Mouse (Mus musculus): ENCODE results near the gene Olfr195. TPM values are rescaled to one million over a fixed set of nuclear protein-coding genes. Genes with fewer than 3 reads are reported as not detected.
"Not testable (repeated sequence)": the region's sequence is repeated elsewhere in the genome, so short reads cannot be mapped to it uniquely, and the experiment has no call there.

Gene Olfr195
- polyA plus RNA-seq (2014; fragmentation: Nextera tagmentation; extraction: Ambion mirVana), result not detected in 2 replicates

DNA sequence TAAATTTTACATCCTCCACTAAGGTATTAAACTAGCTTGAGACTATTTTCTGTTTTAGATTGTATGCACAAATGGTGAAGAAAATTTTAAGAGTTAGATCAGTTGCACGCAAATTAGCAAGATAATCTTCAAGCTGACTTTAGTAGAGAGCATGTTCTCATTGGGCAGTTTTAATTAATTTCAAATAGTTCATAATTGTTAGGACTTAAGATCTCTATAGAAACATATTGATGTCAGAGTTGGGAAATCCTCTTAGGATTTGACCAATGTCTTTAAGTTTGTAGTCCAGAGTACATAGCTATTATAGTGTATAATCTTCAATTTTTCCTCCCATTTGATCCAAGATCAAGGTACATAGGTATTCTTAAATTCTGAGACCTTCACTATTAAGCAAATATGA, at the start of gene Olfr195:
Gene Olfr195 (plus strand): TSS at position 301 of the 400 bp plus-strand sequence.
- 80% methylated on average over 1 of the region's 1 CpGs for WGBS (ENCODE audit: insufficient replicate concordance)
- no peak for ATAC-seq (replicated peaks; ENCODE audit: insufficient number of reproducible peaks, low FRiP score, low TSS enrichment)
- no peak within 1 kb of the TSS for H3K4me3 ChIP-seq (ENCODE audit: low read depth, low read length)
- no peak within 1 kb of the TSS for H3K27ac ChIP-seq (ENCODE audit: low read depth, low read length)
- no peaks in the 10 kb centered on the region for H3K36me3 ChIP-seq (ENCODE audit: control insufficient read depth, insufficient read depth, low read length)
- H3K4me2 ChIP-seq, result no peak within 1 kb of the TSS
- H3K27me3 ChIP-seq (ENCODE audit: control insufficient read depth, insufficient read depth, low read length), result no peaks in the 10 kb centered on the region
- H3K9ac ChIP-seq (ENCODE audit: low read depth, low read length), result no peak within 1 kb of the TSS
- no peaks in the 10 kb centered on the region for H3K4me1 ChIP-seq (ENCODE audit: control insufficient read depth, insufficient read depth, low read length)
- no peaks in the 10 kb centered on the region for H3K9me3 ChIP-seq (replicated peaks; ENCODE audit: control insufficient read depth, low read length)

DNA sequence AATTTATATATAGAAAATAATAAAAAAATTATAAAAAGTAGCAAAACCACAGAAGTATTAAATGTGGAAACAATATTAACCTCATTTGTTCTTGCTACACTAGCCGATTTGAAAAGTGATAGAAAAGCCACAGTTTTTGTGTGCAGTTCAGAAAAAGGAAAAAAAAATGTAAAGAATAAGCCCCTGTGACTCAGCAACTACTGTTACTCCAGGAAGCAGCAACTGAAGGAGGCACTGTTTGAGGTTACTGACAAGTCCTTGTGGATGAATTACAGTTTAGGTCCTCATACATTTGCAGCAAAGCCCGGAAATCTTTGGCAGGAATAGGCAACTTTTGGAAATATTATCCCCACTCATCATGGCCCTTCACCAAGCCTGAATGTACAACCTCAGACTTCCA, 41.5 kb upstream of the Olfr195 start:
- Histone ChIP-seq H3K36me3 (ENCODE audit: control insufficient read depth, insufficient read depth, low read length) (no peaks in the 10 kb centered on the region), H3K9me3 (replicated peaks; ENCODE audit: control insufficient read depth, low read length) (no peaks in the 10 kb centered on the region), H3K9ac (ENCODE audit: low read depth, low read length) (no peak overlapping the region), H3K27ac (ENCODE audit: low read depth, low read length) (no peak overlapping the region), H3K4me1 (ENCODE audit: control insufficient read depth, insufficient read depth, low read length) (no peaks in the 10 kb centered on the region), H3K4me3 (ENCODE audit: low read depth, low read length) (no peak overlapping the region), H3K27me3 (ENCODE audit: control insufficient read depth, insufficient read depth, low read length) (no peaks in the 10 kb centered on the region), H3K4me2 (no peak overlapping the region)
- no peak for ATAC-seq (replicated peaks; ENCODE audit: insufficient number of reproducible peaks, low FRiP score, low TSS enrichment)
- 77% methylated on average over 2 of the region's 2 CpGs for WGBS (ENCODE audit: insufficient replicate concordance)

DNA sequence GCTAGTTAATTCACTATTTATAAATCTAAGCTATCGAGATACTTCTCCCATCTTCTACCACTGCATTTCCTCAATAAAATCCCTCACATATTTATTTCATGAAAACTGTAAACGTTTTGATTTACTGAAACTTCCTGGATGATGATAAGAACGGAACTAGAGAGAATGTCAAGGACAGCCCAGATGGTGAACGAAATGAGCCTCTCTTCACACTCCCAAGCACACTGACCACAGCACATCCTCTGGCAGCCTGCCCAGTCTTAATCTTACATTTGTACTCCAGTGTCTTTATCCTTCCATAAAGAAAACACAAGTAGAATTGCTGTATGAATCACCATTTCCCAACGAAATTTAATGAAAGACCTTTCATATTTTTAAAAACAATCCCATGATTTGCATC, 38.3 kb upstream of the Olfr195 start:
- not testable (repeated sequence) for H3K9ac ChIP-seq (ENCODE audit: low read depth, low read length); H3K27me3 ChIP-seq (ENCODE audit: control insufficient read depth, insufficient read depth, low read length); H3K27ac ChIP-seq (ENCODE audit: low read depth, low read length); H3K9me3 ChIP-seq (replicated peaks; ENCODE audit: control insufficient read depth, low read length); H3K4me3 ChIP-seq (ENCODE audit: low read depth, low read length); ATAC-seq (replicated peaks; ENCODE audit: insufficient number of reproducible peaks, low FRiP score, low TSS enrichment); H3K4me2 ChIP-seq; H3K36me3 ChIP-seq (ENCODE audit: control insufficient read depth, insufficient read depth, low read length); H3K4me1 ChIP-seq (ENCODE audit: control insufficient read depth, insufficient read depth, low read length)
- WGBS (ENCODE audit: insufficient replicate concordance), result 51% methylated on average over 5 of the region's 5 CpGs

DNA sequence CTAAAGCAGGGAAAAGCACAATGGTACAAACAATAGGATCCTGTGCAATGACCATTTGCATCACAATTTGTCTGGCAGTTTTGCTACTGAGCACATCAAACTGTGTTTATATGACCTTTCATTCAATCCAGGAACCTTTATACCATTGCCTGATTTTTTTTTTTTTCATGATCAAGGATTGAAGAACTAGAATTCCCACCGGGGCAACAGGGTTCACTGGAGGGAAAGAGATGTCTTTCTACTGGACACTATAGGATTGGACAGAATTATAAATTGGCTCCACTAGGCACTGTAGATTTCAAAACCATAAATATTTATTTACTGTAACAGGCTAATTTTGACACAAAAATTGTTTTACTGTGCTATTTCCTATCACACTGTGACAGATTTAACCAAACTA, 35.1 kb upstream of the Olfr195 start, which contains the start of gene Olfr193:
Gene Olfr193 (minus strand): TSS at position 101 of the 400 bp plus-strand sequence.
- H3K9ac ChIP-seq (ENCODE audit: low read depth, low read length), result no peak within 1 kb of the TSS
- H3K27me3 ChIP-seq (ENCODE audit: control insufficient read depth, insufficient read depth, low read length), result no peaks in the 10 kb centered on the region
- H3K36me3 ChIP-seq (ENCODE audit: control insufficient read depth, insufficient read depth, low read length), result no peaks in the 10 kb centered on the region
- no peak within 1 kb of the TSS for H3K4me2 ChIP-seq
- ATAC-seq (replicated peaks; ENCODE audit: insufficient number of reproducible peaks, low FRiP score, low TSS enrichment), result no peak
- H3K27ac ChIP-seq (ENCODE audit: low read depth, low read length), result no peak within 1 kb of the TSS
- H3K9me3 ChIP-seq (replicated peaks; ENCODE audit: control insufficient read depth, low read length), result peaks cover 3% of the 10 kb centered on the region; the same call in 1 of the 2 replicates
- H3K4me1 ChIP-seq (ENCODE audit: control insufficient read depth, insufficient read depth, low read length), result no peaks in the 10 kb centered on the region
- 68% methylated on average over 1 of the region's 1 CpGs for WGBS (ENCODE audit: insufficient replicate concordance)
- H3K4me3 ChIP-seq (ENCODE audit: low read depth, low read length), result no peak within 1 kb of the TSS

DNA sequence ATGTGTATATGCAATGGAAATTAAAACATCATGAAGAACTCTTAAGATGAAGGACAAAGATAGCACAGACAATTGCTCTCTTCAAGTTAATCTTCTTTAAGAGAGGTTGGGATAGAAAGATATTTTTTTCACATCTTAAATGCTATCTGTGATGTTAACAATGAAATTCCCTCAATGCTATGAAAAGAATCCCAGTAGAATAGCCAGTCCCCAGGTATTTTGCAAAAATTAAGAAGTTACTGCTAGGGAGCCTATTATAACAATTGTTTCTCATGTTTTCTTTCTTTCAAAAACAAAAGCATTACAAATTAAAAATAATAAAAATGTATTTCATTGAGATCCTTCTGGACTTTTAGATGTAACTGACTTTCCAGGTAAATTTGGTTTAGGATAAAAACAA, 25.9 kb upstream of the Olfr195 start, which contains the start of gene Olfr194:
Gene Olfr194 (minus strand): TSS at position 101 of the 400 bp plus-strand sequence.
- H3K4me1 ChIP-seq (ENCODE audit: control insufficient read depth, insufficient read depth, low read length), result no peaks in the 10 kb centered on the region
- H3K27me3 ChIP-seq (ENCODE audit: control insufficient read depth, insufficient read depth, low read length), result no peaks in the 10 kb centered on the region
- H3K9me3 ChIP-seq (replicated peaks; ENCODE audit: control insufficient read depth, low read length), result peaks cover 3% of the 10 kb centered on the region; the same call in 1 of the 2 replicates
- no peak within 1 kb of the TSS for H3K27ac ChIP-seq (ENCODE audit: low read depth, low read length)
- H3K36me3 ChIP-seq (ENCODE audit: control insufficient read depth, insufficient read depth, low read length), result no peaks in the 10 kb centered on the region
- H3K9ac ChIP-seq (ENCODE audit: low read depth, low read length), result no peak within 1 kb of the TSS
- H3K4me3 ChIP-seq (ENCODE audit: low read depth, low read length), result no peak within 1 kb of the TSS
- H3K4me2 ChIP-seq, result no peak within 1 kb of the TSS
- ATAC-seq (replicated peaks; ENCODE audit: insufficient number of reproducible peaks, low FRiP score, low TSS enrichment), result no peak

DNA sequence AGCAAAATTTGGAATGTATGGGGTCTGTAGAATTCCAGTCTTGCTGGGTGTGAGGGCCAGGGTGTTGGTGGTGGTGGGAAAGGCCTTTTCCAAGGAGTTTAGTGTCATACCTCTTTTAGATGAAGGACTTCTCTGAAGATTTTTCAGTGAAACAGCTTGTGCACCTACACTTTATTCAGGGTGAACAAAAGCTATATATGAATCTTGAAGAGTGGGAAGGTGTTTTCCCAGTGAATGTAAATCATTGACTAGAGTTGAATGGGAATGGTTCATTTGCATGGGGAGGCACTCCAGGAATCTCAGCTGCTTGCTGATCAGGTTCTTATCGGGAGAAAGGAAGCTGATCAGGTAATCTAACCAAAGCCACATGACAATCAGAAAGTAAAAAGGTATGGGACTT, 16.1 kb upstream of the Olfr195 start:
- Histone ChIP-seq H3K9me3 (replicated peaks; ENCODE audit: control insufficient read depth, low read length) (peaks cover 3% of the 10 kb centered on the region), H3K4me2 (no peak overlapping the region), H3K27me3 (ENCODE audit: control insufficient read depth, insufficient read depth, low read length) (no peaks in the 10 kb centered on the region), H3K36me3 (ENCODE audit: control insufficient read depth, insufficient read depth, low read length) (no peaks in the 10 kb centered on the region), H3K9ac (ENCODE audit: low read depth, low read length) (no peak overlapping the region), H3K4me3 (ENCODE audit: low read depth, low read length) (no peak overlapping the region), H3K27ac (ENCODE audit: low read depth, low read length) (no peak overlapping the region), H3K4me1 (ENCODE audit: control insufficient read depth, insufficient read depth, low read length) (no peaks in the 10 kb centered on the region)
- WGBS (ENCODE audit: insufficient replicate concordance), result 83% methylated on average over 1 of the region's 1 CpGs
- ATAC-seq (replicated peaks; ENCODE audit: insufficient number of reproducible peaks, low FRiP score, low TSS enrichment), result no peak

DNA sequence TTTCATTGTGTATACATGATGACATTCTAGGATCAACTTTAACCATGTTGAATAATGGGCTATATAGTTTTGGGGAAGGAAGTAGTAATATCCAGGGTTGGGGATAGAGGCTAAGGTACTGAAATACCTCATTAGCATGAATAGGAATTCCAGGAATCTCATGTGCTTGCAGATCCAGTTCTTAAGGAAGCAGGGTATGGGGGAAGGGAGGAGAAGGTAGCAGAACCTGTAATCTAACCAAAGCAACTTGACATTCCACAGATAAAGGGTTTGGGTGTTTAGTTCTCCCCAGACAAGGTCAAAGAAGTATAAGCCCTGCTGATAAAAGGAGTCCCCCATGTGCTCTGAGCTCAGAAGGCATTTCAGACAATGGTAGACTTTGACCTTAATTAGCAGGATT, 5.7 kb upstream of the Olfr195 start:
- Histone ChIP-seq H3K4me2 (no peak overlapping the region), H3K9ac (ENCODE audit: low read depth, low read length) (no peak overlapping the region), H3K4me1 (ENCODE audit: control insufficient read depth, insufficient read depth, low read length) (no peaks in the 10 kb centered on the region), H3K27ac (ENCODE audit: low read depth, low read length) (no peak overlapping the region), H3K36me3 (ENCODE audit: control insufficient read depth, insufficient read depth, low read length) (no peaks in the 10 kb centered on the region), H3K4me3 (ENCODE audit: low read depth, low read length) (no peak overlapping the region), H3K27me3 (ENCODE audit: control insufficient read depth, insufficient read depth, low read length) (no peaks in the 10 kb centered on the region), H3K9me3 (replicated peaks; ENCODE audit: control insufficient read depth, low read length) (no peaks in the 10 kb centered on the region)
- ATAC-seq (replicated peaks; ENCODE audit: insufficient number of reproducible peaks, low FRiP score, low TSS enrichment), result no peak

DNA sequence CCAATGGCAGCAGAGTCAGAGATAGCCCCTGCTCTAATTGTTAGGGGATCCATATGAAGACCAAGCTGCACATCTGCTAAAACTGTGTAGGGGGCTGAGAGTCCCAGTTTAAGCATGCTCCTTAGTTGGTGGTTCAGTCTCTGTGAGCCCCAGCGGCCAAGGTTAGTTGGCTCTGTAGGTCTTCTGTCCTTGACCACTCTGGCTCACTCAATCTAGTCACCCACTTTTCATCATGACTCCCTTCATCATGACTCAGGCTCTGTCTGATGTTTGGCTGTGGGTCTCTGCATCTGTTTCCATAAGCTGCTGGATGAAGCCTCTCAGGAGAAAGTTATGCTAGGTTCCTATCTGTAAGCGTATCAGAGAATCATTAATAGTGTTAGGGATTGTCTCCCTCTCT, 5.2 kb downstream of the Olfr195 start:
- WGBS (ENCODE audit: insufficient replicate concordance), result 91% methylated on average over 2 of the region's 2 CpGs
- Histone ChIP-seq H3K27me3 (ENCODE audit: control insufficient read depth, insufficient read depth, low read length) (no peaks in the 10 kb centered on the region), H3K9me3 (replicated peaks; ENCODE audit: control insufficient read depth, low read length) (no peaks in the 10 kb centered on the region), H3K27ac (ENCODE audit: low read depth, low read length) (no peak overlapping the region), H3K4me3 (ENCODE audit: low read depth, low read length) (no peak overlapping the region), H3K4me1 (ENCODE audit: control insufficient read depth, insufficient read depth, low read length) (no peaks in the 10 kb centered on the region), H3K9ac (ENCODE audit: low read depth, low read length) (no peak overlapping the region), H3K4me2 (no peak overlapping the region), H3K36me3 (ENCODE audit: control insufficient read depth, insufficient read depth, low read length) (no peaks in the 10 kb centered on the region)
- ATAC-seq (replicated peaks; ENCODE audit: insufficient number of reproducible peaks, low FRiP score, low TSS enrichment), result no peak

DNA sequence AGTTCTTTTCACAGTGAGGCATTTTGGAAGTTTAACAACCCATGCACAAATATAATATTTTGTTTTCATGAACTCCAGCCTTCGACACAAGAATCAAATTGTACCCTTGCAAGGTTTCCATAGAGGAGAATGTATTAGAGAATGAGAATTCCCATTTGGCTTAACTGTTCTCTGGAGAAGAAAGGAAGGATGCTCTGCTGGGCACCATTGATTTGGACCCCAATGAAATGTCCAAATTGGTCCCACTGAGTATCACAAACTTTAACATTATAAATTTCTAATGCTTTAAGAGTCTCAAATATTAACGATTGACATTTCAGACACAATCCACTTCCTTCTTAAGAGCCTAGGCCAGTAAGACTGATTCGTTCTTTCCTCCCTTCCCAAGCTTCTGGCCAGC, 23.5 kb downstream of the Olfr195 start, which contains the start of gene Olfr196:
Gene Olfr196 (minus strand): TSS at position 101 of the 400 bp plus-strand sequence.
- H3K4me2 ChIP-seq, result no peak within 1 kb of the TSS
- H3K27ac ChIP-seq (ENCODE audit: low read depth, low read length), result no peak within 1 kb of the TSS
- no peak within 1 kb of the TSS for H3K9ac ChIP-seq (ENCODE audit: low read depth, low read length)
- WGBS (ENCODE audit: insufficient replicate concordance), result 67% methylated on average over 3 of the region's 3 CpGs
- no peaks in the 10 kb centered on the region for H3K36me3 ChIP-seq (ENCODE audit: control insufficient read depth, insufficient read depth, low read length)
- no peaks in the 10 kb centered on the region for H3K27me3 ChIP-seq (ENCODE audit: control insufficient read depth, insufficient read depth, low read length)
- H3K9me3 ChIP-seq (replicated peaks; ENCODE audit: control insufficient read depth, low read length), result no peaks in the 10 kb centered on the region
- ATAC-seq (replicated peaks; ENCODE audit: insufficient number of reproducible peaks, low FRiP score, low TSS enrichment), result no peak
- no peak within 1 kb of the TSS for H3K4me3 ChIP-seq (ENCODE audit: low read depth, low read length)
- H3K4me1 ChIP-seq (ENCODE audit: control insufficient read depth, insufficient read depth, low read length), result no peaks in the 10 kb centered on the region

Measured in heart, embryonic 11.5 days (tissue).